Mouse (Mus musculus): ENCODE results near the gene Sf3b6.
"Not testable (repeated sequence)": the region's sequence is repeated elsewhere in the genome, so short reads cannot be mapped to it uniquely, and the experiment has no call there.

Sf3b6 gene

GRCm38 (mm10) chr12:4817361-4818101 lies at the start of gene Sf3b6:
Gene Sf3b6, plus strand, starts transcription at chr12:4817544.
- DNase-seq = peak; percentile 99

- DNase-seq = peak; percentile 99
Observed at GRCm38 (mm10) chr12:4768492-4769332, 48.6 kb upstream of the Sf3b6 start, which contains the start of the genes Pfn4 and Fam228b. Gene Pfn4, plus strand, starts transcription at chr12:4769022. Gene Fam228b, minus strand, starts transcription at chr12:4769267.

- no peak for DNase-seq
Observed at GRCm38 (mm10) chr12:4769333-4769723, 48.0 kb upstream of the Sf3b6 start.

GRCm38 (mm10) chr12:4774895-4775587 lies 42.3 kb upstream of the Sf3b6 start:
- DNase-seq = no peak

GRCm38 (mm10) chr12:4775588-4775949 lies 41.8 kb upstream of the Sf3b6 start:
- no peak for DNase-seq

GRCm38 (mm10) chr12:4777734-4778133 lies 39.6 kb upstream of the Sf3b6 start:
- DNase-seq = no peak

- no peak for DNase-seq
Observed at GRCm38 (mm10) chr12:4780245-4780644, 37.1 kb upstream of the Sf3b6 start.

- DNase-seq = no peak
Observed at GRCm38 (mm10) chr12:4781270-4781669, 36.1 kb upstream of the Sf3b6 start.

- DNase-seq = peak; percentile 7
Observed at GRCm38 (mm10) chr12:4781725-4782404, 35.5 kb upstream of the Sf3b6 start.

- DNase-seq = peak; percentile 22
Observed at GRCm38 (mm10) chr12:4783598-4783997, 33.7 kb upstream of the Sf3b6 start.

- DNase-seq = no peak
Observed at GRCm38 (mm10) chr12:4784466-4784865, 32.9 kb upstream of the Sf3b6 start.

- DNase-seq = not testable (repeated sequence)
Observed at GRCm38 (mm10) chr12:4788128-4788527, 29.2 kb upstream of the Sf3b6 start.

GRCm38 (mm10) chr12:4793718-4794117 lies 23.6 kb upstream of the Sf3b6 start:
- DNase-seq = no peak

GRCm38 (mm10) chr12:4797471-4797870 lies 19.9 kb upstream of the Sf3b6 start:
- not testable (repeated sequence) for DNase-seq

- DNase-seq = no peak
Observed at GRCm38 (mm10) chr12:4811036-4811435, 6.3 kb upstream of the Sf3b6 start.

- no peak for DNase-seq
Observed at GRCm38 (mm10) chr12:4811705-4812104, 5.6 kb upstream of the Sf3b6 start.

GRCm38 (mm10) chr12:4813636-4814035 lies 3.7 kb upstream of the Sf3b6 start:
- DNase-seq = no peak

GRCm38 (mm10) chr12:4816680-4817360 lies 524 bp upstream of the Sf3b6 start:
- DNase-seq = no peak

GRCm38 (mm10) chr12:4827256-4827655 lies 9.9 kb downstream of the Sf3b6 start:
- DNase-seq = no peak

- no peak for DNase-seq
Observed at GRCm38 (mm10) chr12:4836959-4837358, 19.6 kb downstream of the Sf3b6 start.

GRCm38 (mm10) chr12:4840010-4840409 lies 22.7 kb downstream of the Sf3b6 start:
- no peak for DNase-seq

- DNase-seq = no peak
Observed at GRCm38 (mm10) chr12:4840741-4841140, 23.4 kb downstream of the Sf3b6 start.

Data from kidney, adult 18-20 months (tissue).